ENCODE assay signal across 22 mouse cellular contexts in genomic region chr11:49308547-49308946, GRCm38 (mm10). TPM values are rescaled to one million over a fixed set of nuclear protein-coding genes. Genes with fewer than 3 reads are reported as not detected.
A peak's percentile ranks its signal among the peaks of the same experiment; 100 is the strongest.
DNase-seq lines count a peak whose midpoint lies in the region; TF ChIP-seq lines count a peak whose summit lies in the region.
"Not testable (repeated sequence)": the region's sequence is repeated elsewhere in the genome, so short reads cannot be mapped to it uniquely, and the experiment has no call there.
"Had no signal": no experiment of that assay in that cellular context is flagged by ENCODE, and none has a peak within 500 bp of the region (broad histone marks: within the 10 kb centered on the region; RNA-seq: fewer than 3 reads in every experiment).

No protein-coding gene starts in this region.

- not testable (repeated sequence) for H3K9ac ChIP-seq in ES-E14 (ENCODE audit: insufficient read depth, low read depth, low read length, poor library complexity, severe bottlenecking); MEL (ENCODE audit: control insufficient read depth, low read depth, low read length, poor library complexity, severe bottlenecking)

- H3K9me3 ChIP-seq in ES-E14 (ENCODE audit: control insufficient read depth, insufficient read depth, low read depth, low read length); MEL (replicated peaks; ENCODE audit: insufficient read depth, low read length): not testable (repeated sequence)

- not testable (repeated sequence) for H3K27ac ChIP-seq in ES-E14 (ENCODE audit: insufficient read depth, low read depth, low read length, poor library complexity, severe bottlenecking); MEL (ENCODE audit: control insufficient read depth, low read depth, low read length)

- H3K4me1 ChIP-seq in ES-E14 (ENCODE audit: control insufficient read depth in 2 of 2, insufficient read depth in 2 of 2, low read length in 2 of 2, poor library complexity in 1 of 2); MEL (ENCODE audit: control insufficient read depth in 1 of 2, insufficient read depth in 2 of 2, low read length in 2 of 2): not testable (repeated sequence)

- not testable (repeated sequence) for TF ChIP-seq RAD21 in MEL (IDR thresholded peaks at IDR 0.05; ENCODE audit: low read depth, low read length)

- TF ChIP-seq CTCF in MEL (IDR thresholded peaks at IDR 0.05 in 2 of 3, conservative IDR thresholded peaks at IDR 0.05 in 1 of 3; ENCODE audit: control insufficient read depth in 1 of 3, insufficient read depth in 1 of 3, low read depth in 2 of 3, low read length in 3 of 3, poor library complexity in 1 of 3, severe bottlenecking in 1 of 3), result not testable (repeated sequence)

- not testable (repeated sequence) for TF ChIP-seq POLR2A in MEL (IDR thresholded peaks at IDR 0.05; ENCODE audit: control insufficient read depth in 1 of 2, insufficient read depth in 1 of 2, low read depth in 1 of 2, low read length in 2 of 2, poor library complexity in 1 of 2)

- not testable (repeated sequence) for H3K36me3 ChIP-seq in ES-E14 (ENCODE audit: control insufficient read depth, insufficient read depth, low read length, poor library complexity, severe bottlenecking); MEL (ENCODE audit: control insufficient read depth in 1 of 2, insufficient read depth in 2 of 2, low read length in 2 of 2)

- H3K79me2 ChIP-seq in MEL (ENCODE audit: control insufficient read depth, insufficient read depth, low read length, poor library complexity), result not testable (repeated sequence)

- not testable (repeated sequence) for TF ChIP-seq EP300 in MEL (IDR thresholded peaks at IDR 0.05; ENCODE audit: low read depth in 1 of 2, low read length in 2 of 2)

- in situ Hi-C loops in ES-E14 (cut with MboI; ENCODE audit: low sequenced_read_pairs in 2 of 2, unreplicated experiment in 2 of 2), result not testable (repeated sequence)

- not testable (repeated sequence) for H3K4me3 ChIP-seq in ES-E14 (ENCODE audit: insufficient read depth in 1 of 2, low read depth in 1 of 2, low read length in 2 of 2, poor library complexity in 1 of 2, severe bottlenecking in 1 of 2); MEL (ENCODE audit: control insufficient read depth in 1 of 2, insufficient read depth in 1 of 2, low read depth in 2 of 2, low read length in 2 of 2)

- DNase-seq in 416B (ENCODE audit: low read depth) (peak; percentile 7), ES-CJ7 (ENCODE audit: low read depth, low spot score) (peak; percentile 42), ES-E14 (ENCODE audit: low read depth, low spot score) (peak; percentile 4), MEL (ENCODE audit: low read depth, low spot score) (peak; percentile 18), R1 (ENCODE audit: low read depth, low spot score) (peak; percentile 67), ZHBTc4 (ENCODE audit: low read depth, low spot score) (peak; percentile 58)

- H3K27me3 ChIP-seq in MEL (ENCODE audit: control insufficient read depth in 1 of 2, insufficient read depth in 2 of 2, low read length in 2 of 2), result not testable (repeated sequence)

TF ChIP-seq in ES-E14, 5 proteins besides CTCF, POLR2A, EP300 and RAD21:
- peak; percentile 40; the same call in 1 of the 2 replicates for TF ChIP-seq MAFK (IDR thresholded peaks at IDR 0.05; ENCODE audit: insufficient read depth, low read depth, low read length)

RNA-seq across cellular contexts. Expression of gene Olfr10, which starts 4.0 kb away (rescaled TPM):
- total RNA-seq in ES-E14 (2012; rRNA removed) (not detected in 2 replicates), MEL (2012; rRNA removed) (not detected in 2 replicates)
- polyA plus RNA-seq in MEL (2012; ENCODE audit: insufficient read depth in 1 of 2, insufficient read length in 2 of 2, low read depth in 1 of 2, low replicate concordance in 2 of 2, missing spikeins in 1 of 2), result not detected
- total RNA-seq: adrenal gland, adult 18-20 months; adrenal gland, adult 2 months; adrenal gland, adult 8-10 months; adrenal gland, postnatal 10 days; adrenal gland, postnatal 14 days; adrenal gland, postnatal 25 days; adrenal gland, postnatal 36 days; adrenal gland, postnatal 4 days; CH12.LX had no signal
- polyA plus RNA-seq: activated CD4-positive, CD25-positive, alpha-beta regulatory T cell, adult 4 months; adrenal gland, adult 2 months; brain, embryonic 14.5 days; C2C12; CD4-positive, CD25-positive, alpha-beta regulatory T cell, adult 4 months; cerebellum, adult 2 months; G1E had no signal

RNA-seq across cellular contexts. Expression of gene Olfr1391, which starts 14.0 kb away (rescaled TPM):
- total RNA-seq in ES-E14 (2012; rRNA removed) (not detected in 2 replicates), MEL (2012; rRNA removed) (not detected in 2 replicates)
- not detected for polyA plus RNA-seq in MEL (2012; ENCODE audit: insufficient read depth in 1 of 2, insufficient read length in 2 of 2, low read depth in 1 of 2, low replicate concordance in 2 of 2, missing spikeins in 1 of 2)
- total RNA-seq: adrenal gland, adult 18-20 months; adrenal gland, adult 2 months; adrenal gland, adult 8-10 months; adrenal gland, postnatal 10 days; adrenal gland, postnatal 14 days; adrenal gland, postnatal 25 days; adrenal gland, postnatal 36 days; adrenal gland, postnatal 4 days; CH12.LX had no signal
- polyA plus RNA-seq: activated CD4-positive, CD25-positive, alpha-beta regulatory T cell, adult 4 months; adrenal gland, adult 2 months; brain, embryonic 14.5 days; C2C12; CD4-positive, CD25-positive, alpha-beta regulatory T cell, adult 4 months; cerebellum, adult 2 months; G1E; Patski had no signal

RNA-seq across cellular contexts. Expression of gene Olfr1392, which starts 23.5 kb away (rescaled TPM):
- total RNA-seq in ES-E14 (2012; rRNA removed) (not detected in 2 replicates), MEL (2012; rRNA removed) (not detected in 2 replicates)
- polyA plus RNA-seq in MEL (2012; ENCODE audit: insufficient read depth in 1 of 2, insufficient read length in 2 of 2, low read depth in 1 of 2, low replicate concordance in 2 of 2, missing spikeins in 1 of 2), result not detected
- total RNA-seq: adrenal gland, adult 2 months; adrenal gland, adult 8-10 months; adrenal gland, postnatal 10 days; adrenal gland, postnatal 14 days; adrenal gland, postnatal 25 days; adrenal gland, postnatal 36 days; CH12.LX had no signal
- polyA plus RNA-seq: activated CD4-positive, CD25-positive, alpha-beta regulatory T cell, adult 4 months; C2C12; CD4-positive, CD25-positive, alpha-beta regulatory T cell, adult 4 months; G1E had no signal

RNA-seq across cellular contexts. Expression of gene Olfr1390, which starts 26.4 kb away (rescaled TPM):
- total RNA-seq in ES-E14 (2012; rRNA removed), result not detected in 2 replicates
- not detected in 2 replicates for total RNA-seq in MEL (2012; rRNA removed)
- polyA plus RNA-seq in MEL (2012; ENCODE audit: insufficient read depth in 1 of 2, insufficient read length in 2 of 2, low read depth in 1 of 2, low replicate concordance in 2 of 2, missing spikeins in 1 of 2), result not detected
- total RNA-seq: adrenal gland, adult 18-20 months; adrenal gland, adult 2 months; adrenal gland, adult 8-10 months; adrenal gland, postnatal 10 days; adrenal gland, postnatal 14 days; adrenal gland, postnatal 25 days; adrenal gland, postnatal 36 days; adrenal gland, postnatal 4 days; CH12.LX had no signal
- polyA plus RNA-seq: activated CD4-positive, CD25-positive, alpha-beta regulatory T cell, adult 4 months; adrenal gland, adult 2 months; brain, embryonic 14.5 days; C2C12; CD4-positive, CD25-positive, alpha-beta regulatory T cell, adult 4 months; cerebellum, adult 2 months; G1E; Patski had no signal

RNA-seq across cellular contexts. Expression of gene Olfr1393, which starts 30.4 kb away (rescaled TPM):
- total RNA-seq in ES-E14 (2012; rRNA removed) (not detected in 2 replicates), MEL (2012; rRNA removed) (not detected in 2 replicates)
- not detected for polyA plus RNA-seq in MEL (2012; ENCODE audit: insufficient read depth in 1 of 2, insufficient read length in 2 of 2, low read depth in 1 of 2, low replicate concordance in 2 of 2, missing spikeins in 1 of 2)
- total RNA-seq: adrenal gland, adult 18-20 months; adrenal gland, adult 8-10 months; adrenal gland, postnatal 10 days; adrenal gland, postnatal 14 days; adrenal gland, postnatal 25 days; adrenal gland, postnatal 36 days; CH12.LX had no signal
- polyA plus RNA-seq: activated CD4-positive, CD25-positive, alpha-beta regulatory T cell, adult 4 months; adrenal gland, adult 2 months; C2C12; G1E had no signal

Comparison
In these comparisons a context has a peak if more than half of its experiments do, and no peak if none do; other contexts are left out.
1. DNase-seq: peak in every context shown above with its lines; median percentile 67 in R1; 58 in ZHBTc4; 42 in ES-CJ7; 18 in MEL; 7 in 416B; 4 in ES-E14.